Mouse (Mus musculus) right cerebral cortex, postnatal 4 days (tissue): ENCODE measurements around the gene Gm20219.
A peak's percentile ranks its signal among the peaks of the same experiment; 100 is the strongest.
"Not testable (repeated sequence)": the region's sequence is repeated elsewhere in the genome, so short reads cannot be mapped to it uniquely, and the experiment has no call there.

Experiments used
- DNase-seq: peaks from one replicate; pipeline ENCODE4 v3.0.0-alpha.2; 2022

The Gm20219 gene

GRCm38 (mm10) chr17:56510970-56511706, 43.0 kb downstream of the Gm20219 start:
- DNase-seq: no peak

GRCm38 (mm10) chr17:56510473-56510969, 43.7 kb downstream of the Gm20219 start:
- peak; percentile 57 for DNase-seq

- DNase-seq: peak; percentile 73
Measured at GRCm38 (mm10) chr17:56509707-56510472, 44.3 kb downstream of the Gm20219 start.

- no peak for DNase-seq
Measured at GRCm38 (mm10) chr17:56509021-56509640, 45.1 kb downstream of the Gm20219 start.

- DNase-seq: peak; percentile 96
Measured at GRCm38 (mm10) chr17:56507161-56508068, 46.8 kb downstream of the Gm20219 start.

GRCm38 (mm10) chr17:56506417-56507065, 47.6 kb downstream of the Gm20219 start:
- no peak for DNase-seq

GRCm38 (mm10) chr17:56505401-56505800, 48.8 kb downstream of the Gm20219 start:
- DNase-seq: no peak

- peak; percentile 83 for DNase-seq
Measured at GRCm38 (mm10) chr17:56502526-56502925, 51.7 kb downstream of the Gm20219 start.

- not testable (repeated sequence) for DNase-seq
Measured at GRCm38 (mm10) chr17:56501635-56502400, 52.4 kb downstream of the Gm20219 start.
